Mouse (Mus musculus) gastrocnemius, postnatal 10 days (tissue): ENCODE measurements around the gene Brwd1. TPM values are rescaled to one million over a fixed set of nuclear protein-coding genes. Genes with fewer than 3 reads are reported as not detected.
"Not testable (repeated sequence)": the region's sequence is repeated elsewhere in the genome, so short reads cannot be mapped to it uniquely, and the experiment has no call there.

Experiments
- DNase-seq: peaks from one replicate; pipeline ENCODE4 v3.0.0; 2021; ENCODE audit warnings: mixed read lengths
- microRNA-seq, 2 experiments: library from miRNA; unstranded; fragments of <30 nt; microRNA quantifications; one replicate each; pipeline ENCODE4 v1.2.0; 2021
- total RNA-seq, 2 experiments: library from RNA; stranded (reverse); gene quantifications; 2 replicates each; pipeline ENCODE4 v1.2.3; 2021

Gene Brwd1
- total RNA-seq, 2 experiments from 2014 or later: 86.5 to 98.7 TPM

DNA sequence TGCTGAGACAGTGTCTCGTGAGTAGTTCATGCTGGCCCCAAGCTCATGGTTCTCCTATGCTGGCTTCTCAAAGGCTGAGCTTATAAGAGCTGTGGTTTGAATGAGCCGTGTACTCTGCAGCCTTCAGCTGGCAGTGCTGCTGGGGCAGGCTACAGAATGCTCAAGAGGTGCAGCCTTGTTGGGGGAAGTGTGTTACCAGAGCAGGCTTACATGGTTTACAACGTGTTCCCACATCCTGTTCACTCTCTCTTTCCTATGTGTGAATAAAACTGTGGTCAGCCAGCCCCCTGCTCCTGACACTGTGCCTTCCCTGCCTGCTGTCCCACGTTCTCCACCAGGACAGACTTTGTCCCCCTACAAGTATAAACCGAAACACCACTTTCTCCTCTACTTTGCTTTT is 97.4 kb downstream of the Brwd1 start:
- no peak for DNase-seq

DNA sequence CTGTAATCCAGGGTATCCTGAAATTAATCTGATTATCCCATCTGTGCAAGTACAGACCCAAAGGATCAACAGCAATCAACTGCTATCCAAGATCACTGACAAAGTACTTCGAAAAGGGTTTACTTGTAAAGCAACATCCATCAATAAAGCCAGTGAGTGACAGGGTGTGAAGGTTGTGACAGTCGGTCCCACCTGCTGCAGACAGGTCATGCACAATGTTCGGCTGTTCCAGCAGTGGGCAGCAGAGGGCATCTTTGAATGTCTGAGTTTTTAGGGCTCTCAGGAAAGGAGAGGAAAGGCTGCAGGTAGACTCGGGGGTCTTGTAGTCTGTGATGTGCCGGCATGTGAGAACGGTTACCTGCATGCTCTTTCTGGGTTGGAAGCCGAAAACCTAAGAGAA is 98.7 kb downstream of the Brwd1 start:
- DNase-seq: no peak

DNA sequence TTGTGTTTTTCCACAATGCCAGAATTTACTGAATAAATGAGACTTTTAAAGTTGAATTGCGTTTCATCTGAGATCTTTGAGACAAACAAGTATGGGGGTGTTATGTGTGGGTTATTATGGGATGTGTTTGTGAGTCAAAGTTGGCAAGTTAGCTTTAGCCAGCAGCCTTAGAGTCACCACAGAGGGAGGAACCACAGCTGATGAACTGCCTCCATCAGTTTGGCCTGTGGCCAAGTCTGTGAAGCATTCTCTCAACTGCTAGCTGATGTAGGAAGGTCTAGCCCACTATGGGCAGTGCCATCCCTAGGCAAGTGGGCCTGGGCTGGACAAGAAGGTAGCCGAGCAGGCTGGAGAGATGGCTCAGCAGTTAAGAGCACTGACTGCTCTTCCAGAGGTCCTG is 111.5 kb downstream of the Brwd1 start:
- DNase-seq: no peak

GRCm38 (mm10) chr16:95967455-95967854 is 114.9 kb downstream of the Brwd1 start:
- DNase-seq: no peak

DNA sequence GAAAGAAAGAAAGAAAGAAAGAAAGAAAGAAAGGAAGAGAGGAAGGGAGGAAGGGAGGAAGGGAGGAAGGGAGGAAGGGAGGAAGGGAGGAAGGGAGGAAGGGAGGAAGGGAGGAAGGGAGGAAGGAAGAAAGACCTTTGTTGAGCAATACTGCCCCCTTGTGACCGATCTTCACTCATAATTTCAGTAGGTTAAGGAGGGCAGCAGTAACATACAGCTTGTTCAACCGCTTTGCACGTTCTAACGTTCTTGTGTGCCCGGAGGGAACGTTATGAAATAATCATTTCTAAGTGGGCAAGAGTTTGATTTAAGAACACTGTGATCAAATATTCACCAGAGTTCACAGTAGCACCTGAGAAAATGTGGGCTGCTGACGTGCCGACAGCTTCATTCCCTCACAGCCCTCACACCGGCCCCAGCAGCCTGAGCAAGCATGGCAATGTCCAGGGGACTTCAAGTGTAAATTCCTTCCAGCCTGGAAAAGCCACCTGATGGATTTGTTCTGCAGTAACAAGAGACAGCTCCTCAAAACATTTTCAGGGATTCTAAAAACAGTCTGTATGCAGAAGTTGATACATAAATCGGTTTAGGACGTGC is 117.8 kb downstream of the Brwd1 start:
- peak; percentile 45 for DNase-seq

GRCm38 (mm10) chr16:95961484-95961883 is 120.8 kb downstream of the Brwd1 start:
- not testable (repeated sequence) for DNase-seq

DNA sequence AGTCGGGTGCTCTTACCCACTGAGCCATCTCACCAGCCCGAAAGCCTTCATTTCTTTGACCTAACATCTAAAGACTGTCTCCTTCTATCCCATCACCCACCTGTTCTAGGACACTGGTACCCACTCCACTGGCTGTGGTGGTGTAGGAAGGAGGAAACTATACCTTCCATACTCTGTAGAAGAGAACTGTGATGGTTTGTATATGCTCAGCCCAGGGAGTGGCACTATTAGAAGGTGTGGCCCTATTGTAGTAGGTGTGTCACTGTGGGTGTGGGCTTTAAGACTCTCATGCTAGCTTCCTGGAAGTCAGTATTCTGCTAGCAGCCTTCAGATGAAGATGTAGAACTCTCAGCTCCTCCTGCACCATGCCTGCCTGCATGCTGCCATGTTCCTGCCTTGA is 121.6 kb downstream of the Brwd1 start:
- not testable (repeated sequence) for DNase-seq

GRCm38 (mm10) chr16:95958080-95958479 is 124.2 kb downstream of the Brwd1 start:
- DNase-seq: no peak

DNA sequence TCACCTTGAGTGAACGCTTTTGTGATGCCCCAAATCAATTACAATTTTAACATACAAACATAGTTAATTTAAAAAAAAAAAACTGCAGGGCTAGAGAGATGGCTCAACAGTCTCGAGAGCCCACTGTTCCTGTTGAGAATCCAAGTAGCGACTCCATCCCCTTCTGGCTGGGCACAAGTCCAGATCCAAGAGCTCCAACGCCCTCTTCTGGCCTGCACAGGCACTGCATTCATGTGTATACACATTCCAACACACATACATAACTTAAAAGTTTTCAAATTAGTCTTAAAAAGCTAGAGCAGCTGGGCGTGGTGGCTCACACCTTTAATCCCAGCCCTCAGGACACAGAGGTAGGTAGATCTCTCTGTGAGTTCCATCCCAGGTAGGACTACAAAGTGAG is 125.7 kb downstream of the Brwd1 start:
- DNase-seq: no peak

DNA sequence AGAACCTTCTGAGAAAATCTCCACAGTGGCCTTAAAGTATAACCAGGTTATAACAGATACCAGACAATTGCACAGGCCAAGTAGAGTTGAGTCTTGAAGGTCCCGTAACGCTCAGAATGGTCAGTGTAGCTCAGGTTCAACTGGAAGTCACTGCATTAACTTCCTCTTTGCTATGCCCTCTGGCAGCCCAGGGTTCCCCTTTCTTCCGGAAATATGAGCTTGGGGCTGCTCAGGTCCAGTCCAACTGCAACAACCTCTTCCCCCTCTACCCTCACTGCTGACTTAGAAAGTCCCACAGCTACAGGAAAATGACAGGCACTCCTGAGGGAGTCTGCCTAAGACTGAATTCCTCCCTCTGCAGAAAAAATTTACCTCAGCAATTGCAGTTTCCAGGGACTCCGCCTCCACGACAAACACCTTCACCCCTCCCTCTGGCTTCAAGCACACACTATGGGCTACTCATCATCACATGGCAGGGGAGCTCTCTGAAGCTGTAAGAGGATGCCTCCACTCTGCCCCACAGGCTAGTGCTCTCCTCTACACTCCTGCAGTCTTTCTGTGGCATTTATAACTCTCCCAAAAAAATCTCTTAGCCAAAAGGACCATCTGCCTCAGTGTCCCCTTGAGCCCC is 126.5 kb downstream of the Brwd1 start:
- no peak for DNase-seq

DNA sequence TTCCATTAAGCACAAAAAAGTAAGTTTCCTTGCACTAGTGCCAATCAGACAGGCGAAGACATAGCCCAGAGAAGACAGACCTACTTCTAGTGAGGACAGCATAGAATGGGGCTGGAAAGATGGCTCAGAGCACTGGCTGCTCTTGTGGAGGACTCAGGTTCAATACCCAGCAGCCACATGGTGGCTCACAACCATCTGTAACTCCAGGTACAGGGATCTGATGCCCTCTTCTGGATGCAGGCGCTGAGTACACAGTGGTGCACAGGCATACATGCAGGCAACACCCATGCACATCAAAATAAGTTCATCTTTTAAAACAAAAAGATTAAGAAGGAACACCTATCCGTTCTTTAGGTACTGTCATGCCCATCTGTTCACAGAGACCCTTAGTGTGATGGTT is 128.0 kb downstream of the Brwd1 start:
- no peak for DNase-seq

GRCm38 (mm10) chr16:95953159-95953650 is 129.1 kb downstream of the Brwd1 start:
- no peak for DNase-seq

DNA sequence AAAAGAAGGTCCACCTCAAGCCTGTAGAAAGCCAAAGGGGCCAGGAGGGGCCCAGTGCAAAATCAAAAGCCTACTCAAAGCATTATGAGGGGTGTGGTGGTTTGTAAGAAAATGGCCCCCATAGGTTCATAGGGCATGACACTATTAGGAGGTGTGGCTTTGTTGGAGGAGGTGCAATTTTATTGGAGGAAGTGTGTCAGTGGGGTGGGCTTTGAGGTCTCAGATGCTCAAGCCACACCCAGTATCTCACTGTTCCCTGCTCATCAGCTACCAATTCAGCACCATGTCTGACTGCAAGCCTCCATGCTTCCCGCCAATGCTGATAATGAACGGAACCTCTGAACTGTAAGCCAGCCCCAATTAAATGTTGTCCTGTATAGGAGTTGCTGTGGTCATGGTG is 130.9 kb downstream of the Brwd1 start:
- DNase-seq: no peak

GRCm38 (mm10) chr16:95945389-95946311 is 136.7 kb downstream of the Brwd1 start:
- DNase-seq: peak; percentile 51

GRCm38 (mm10) chr16:95943186-95943585 is 139.1 kb downstream of the Brwd1 start:
- no peak for DNase-seq

Small RNA genes lying within 50 kb of the gene (microRNA-seq; reads per million reads assigned to microRNA genes)
- gene Gm27833: 0 reads per million in 2 experiments

Other genes with a start within 250 kb of the Brwd1 start
- gene Psmg1, start 91.6 kb downstream of the Brwd1 start, total RNA-seq: 10 to 100 TPM; 17.5 to 19.4 TPM
- 100 to 1,000 TPM in 1 of 2 experiments, 10 to 100 TPM in 1; 89.4 to 103 TPM for gene Hmgn1, start 45.2 kb upstream of the Brwd1 start, total RNA-seq
- gene Wrb, start 62.9 kb upstream of the Brwd1 start, total RNA-seq: 10 to 100 TPM in 1 of 2 experiments, 1 to 10 TPM in 1; 9.6 to 12.1 TPM
- gene Lca5l, start 109.7 kb upstream of the Brwd1 start, total RNA-seq: 1 to 10 TPM; 1.2 to 1.5 TPM
- 100 to 1,000 TPM; 810 to 907 TPM for gene Sh3bgr, start 117.9 kb upstream of the Brwd1 start, total RNA-seq
- under 1 TPM; 0.16 to 0.26 TPM for gene B3galt5, start 153.3 kb upstream of the Brwd1 start, total RNA-seq